Mouse (Mus musculus): Measurements from ENCODE around the gene Irf2bp2.

The Irf2bp2 gene

GRCm38 (mm10) chr8:126593889-126594480 lies at the start of gene Irf2bp2:
Gene Irf2bp2 (minus strand): TSS chr8:126593986.
- peak; percentile 95 for DNase-seq (ENCODE audit: low spot score)

GRCm38 (mm10) chr8:126642665-126643064 lies 48.9 kb upstream of the Irf2bp2 start:
- no peak for DNase-seq (ENCODE audit: low spot score)

GRCm38 (mm10) chr8:126641568-126642295 lies 47.9 kb upstream of the Irf2bp2 start:
- no peak for DNase-seq (ENCODE audit: low spot score)

GRCm38 (mm10) chr8:126639161-126639560 lies 45.4 kb upstream of the Irf2bp2 start:
- no peak for DNase-seq (ENCODE audit: low spot score)

GRCm38 (mm10) chr8:126638027-126638426 lies 44.2 kb upstream of the Irf2bp2 start:
- no peak for DNase-seq (ENCODE audit: low spot score)

- no peak for DNase-seq (ENCODE audit: low spot score)
Measured at GRCm38 (mm10) chr8:126634541-126635048, 40.8 kb upstream of the Irf2bp2 start.

- no peak for DNase-seq (ENCODE audit: low spot score)
Measured at GRCm38 (mm10) chr8:126628616-126629015, 34.8 kb upstream of the Irf2bp2 start.

- DNase-seq (ENCODE audit: low spot score) = no peak
Measured at GRCm38 (mm10) chr8:126626415-126626814, 32.6 kb upstream of the Irf2bp2 start.

GRCm38 (mm10) chr8:126622111-126622795 lies 28.5 kb upstream of the Irf2bp2 start:
- no peak for DNase-seq (ENCODE audit: low spot score)

GRCm38 (mm10) chr8:126620721-126621120 lies 26.9 kb upstream of the Irf2bp2 start:
- no peak for DNase-seq (ENCODE audit: low spot score)

- no peak for DNase-seq (ENCODE audit: low spot score)
Measured at GRCm38 (mm10) chr8:126619487-126619886, 25.7 kb upstream of the Irf2bp2 start.

- DNase-seq (ENCODE audit: low spot score) = no peak
Measured at GRCm38 (mm10) chr8:126617665-126618064, 23.9 kb upstream of the Irf2bp2 start.

GRCm38 (mm10) chr8:126616736-126617135 lies 22.9 kb upstream of the Irf2bp2 start:
- no peak for DNase-seq (ENCODE audit: low spot score)

GRCm38 (mm10) chr8:126615765-126616164 lies 22.0 kb upstream of the Irf2bp2 start:
- no peak for DNase-seq (ENCODE audit: low spot score)

- no peak for DNase-seq (ENCODE audit: low spot score)
Measured at GRCm38 (mm10) chr8:126614740-126615132, 20.9 kb upstream of the Irf2bp2 start.

GRCm38 (mm10) chr8:126614062-126614739 lies 20.4 kb upstream of the Irf2bp2 start:
- no peak for DNase-seq (ENCODE audit: low spot score)

- no peak for DNase-seq (ENCODE audit: low spot score)
Measured at GRCm38 (mm10) chr8:126613143-126613542, 19.4 kb upstream of the Irf2bp2 start.

GRCm38 (mm10) chr8:126612739-126613138 lies 19.0 kb upstream of the Irf2bp2 start:
- no peak for DNase-seq (ENCODE audit: low spot score)

- DNase-seq (ENCODE audit: low spot score) = no peak
Measured at GRCm38 (mm10) chr8:126610713-126611112, 16.9 kb upstream of the Irf2bp2 start.

GRCm38 (mm10) chr8:126609556-126610263 lies 15.9 kb upstream of the Irf2bp2 start:
- no peak for DNase-seq (ENCODE audit: low spot score)

GRCm38 (mm10) chr8:126603241-126603947 lies 9.6 kb upstream of the Irf2bp2 start:
- no peak for DNase-seq (ENCODE audit: low spot score)

Data from embryo, embryonic 10.5 days (tissue).